Mouse (Mus musculus) lung, postnatal 0 days (tissue): ENCODE measurements around the gene Gm45234.

Experiments used
- CTCF ChIP-seq: IDR thresholded peaks from 2 replicates; pipeline ENCODE4 v1.5.1; 2016; ENCODE audit warnings: antibody characterized with exemption, mild to moderate bottlenecking
- EP300 ChIP-seq: IDR thresholded peaks from 2 replicates; pipeline ENCODE4 v1.6.1; 2016; ENCODE audit warnings: antibody characterized with exemption, mild to moderate bottlenecking, control low read depth

DNA sequence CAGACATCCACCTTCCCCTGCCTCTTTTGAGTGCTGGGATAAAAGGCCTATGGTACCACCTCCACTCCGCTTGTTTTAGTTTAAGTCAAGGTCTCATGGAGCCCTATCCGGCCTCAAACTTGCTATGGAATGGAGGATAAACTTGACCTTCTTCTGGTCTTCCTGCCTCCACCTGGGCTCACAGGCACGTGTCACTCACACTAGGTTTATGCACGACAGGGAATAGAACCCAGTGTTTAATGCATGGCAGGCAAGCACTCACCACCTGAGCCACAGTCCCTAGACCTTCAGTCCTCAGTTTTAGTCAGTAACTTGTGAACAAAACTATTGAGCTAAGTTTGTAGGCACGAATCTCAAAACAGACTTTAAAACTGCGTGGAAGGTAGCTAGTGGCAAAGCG, 24.8 kb downstream of the Gm45234 start:
- no peak for TF ChIP-seq CTCF
- TF ChIP-seq EP300: no peak
